Mouse (Mus musculus): Measurements from ENCODE around the gene Ubtf.
"Not testable (repeated sequence)": the region's sequence is repeated elsewhere in the genome, so short reads cannot be mapped to it uniquely, and the experiment has no call there.

The Ubtf gene

GRCm38 (mm10) chr11:102294887-102295597 lies 24.5 kb downstream of the Ubtf start:
- peak; percentile 87 for DNase-seq (ENCODE audit: low read depth, low spot score)

- DNase-seq (ENCODE audit: low read depth, low spot score) = no peak
Measured at GRCm38 (mm10) chr11:102294416-102294815, 25.1 kb downstream of the Ubtf start.

GRCm38 (mm10) chr11:102293971-102294370 lies 25.6 kb downstream of the Ubtf start:
- DNase-seq (ENCODE audit: low read depth, low spot score) = no peak

GRCm38 (mm10) chr11:102291051-102291535 lies 28.4 kb downstream of the Ubtf start:
- DNase-seq (ENCODE audit: low read depth, low spot score) = no peak

- DNase-seq (ENCODE audit: low read depth, low spot score) = no peak
Measured at GRCm38 (mm10) chr11:102290141-102290540, 29.4 kb downstream of the Ubtf start.

- no peak for DNase-seq (ENCODE audit: low read depth, low spot score)
Measured at GRCm38 (mm10) chr11:102289511-102290100, 29.9 kb downstream of the Ubtf start.

GRCm38 (mm10) chr11:102288913-102289312 lies 30.6 kb downstream of the Ubtf start:
- no peak for DNase-seq (ENCODE audit: low read depth, low spot score)

- no peak for DNase-seq (ENCODE audit: low read depth, low spot score)
Measured at GRCm38 (mm10) chr11:102288027-102288804, 31.3 kb downstream of the Ubtf start.

- no peak for DNase-seq (ENCODE audit: low read depth, low spot score)
Measured at GRCm38 (mm10) chr11:102287485-102287884, 32.1 kb downstream of the Ubtf start.

GRCm38 (mm10) chr11:102285095-102285834 lies 34.3 kb downstream of the Ubtf start:
- DNase-seq (ENCODE audit: low read depth, low spot score) = no peak

GRCm38 (mm10) chr11:102284501-102285094 lies 34.9 kb downstream of the Ubtf start, which contains the start of gene Tmub2:
Tmub2 (plus strand) TSS chr11:102284931.
- peak; percentile 99 for DNase-seq (ENCODE audit: low read depth, low spot score)

GRCm38 (mm10) chr11:102283922-102284321 lies 35.6 kb downstream of the Ubtf start:
- DNase-seq (ENCODE audit: low read depth, low spot score) = no peak

- not testable (repeated sequence) for DNase-seq (ENCODE audit: low read depth, low spot score)
Measured at GRCm38 (mm10) chr11:102280267-102280666, 39.3 kb downstream of the Ubtf start.

GRCm38 (mm10) chr11:102279595-102279994 lies 39.9 kb downstream of the Ubtf start:
- DNase-seq (ENCODE audit: low read depth, low spot score) = no peak

- DNase-seq (ENCODE audit: low read depth, low spot score) = no peak
Measured at GRCm38 (mm10) chr11:102277754-102278153, 41.8 kb downstream of the Ubtf start.

GRCm38 (mm10) chr11:102276411-102276915 lies 43.1 kb downstream of the Ubtf start:
- DNase-seq (ENCODE audit: low read depth, low spot score) = no peak

GRCm38 (mm10) chr11:102268520-102269244 lies 50.9 kb downstream of the Ubtf start, which contains the start of gene Asb16:
Asb16 (plus strand) TSS chr11:102268743.
- DNase-seq (ENCODE audit: low read depth, low spot score) = no peak

GRCm38 (mm10) chr11:102267480-102267879 lies 52.1 kb downstream of the Ubtf start:
- peak; percentile 89 for DNase-seq (ENCODE audit: low read depth, low spot score)

- no peak for DNase-seq (ENCODE audit: low read depth, low spot score)
Measured at GRCm38 (mm10) chr11:102266631-102267355, 52.7 kb downstream of the Ubtf start.
